Mouse (Mus musculus): ENCODE data around the gene 4930512M02Rik. TPM values are rescaled to one million over a fixed set of nuclear protein-coding genes. Genes with fewer than 3 reads are reported as not detected.

4930512M02Rik gene
- polyA plus RNA-seq, 1 experiment from 2014 or later, result not detected

DNA sequence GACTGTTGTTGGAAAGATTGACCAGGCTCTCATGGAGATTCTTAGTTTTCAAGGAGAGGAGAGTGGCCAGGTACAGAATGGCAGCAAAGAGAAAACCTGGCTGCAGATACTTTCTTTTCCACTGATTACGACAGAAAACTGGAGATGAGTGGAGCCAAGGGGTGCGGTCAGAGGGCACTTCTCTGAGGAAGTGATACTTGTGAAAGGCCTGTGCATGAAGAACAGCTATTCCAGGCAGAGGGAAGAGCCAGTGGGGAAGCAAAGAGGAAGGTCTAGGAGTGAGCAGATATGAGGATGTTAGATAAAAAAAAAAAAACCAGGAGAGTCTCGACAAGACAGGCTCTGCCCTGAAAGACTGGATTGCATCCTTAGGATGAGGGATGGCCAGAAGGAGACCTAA is 69.0 kb downstream of the 4930512M02Rik start:
- H3K27ac ChIP-seq, result no peak overlapping the region
- no peak overlapping the region for H3K4me3 ChIP-seq
- H3K4me1 ChIP-seq, result no peaks in the 10 kb centered on the region
- 82% methylated on average over 3 of the region's 3 CpGs for WGBS
- DNase-seq (ENCODE audit: extremely low spot score, low spot score), result no peak
- no peaks in the 10 kb centered on the region for H3K9me3 ChIP-seq
- H3K36me3 ChIP-seq (replicated peaks), result no peaks in the 10 kb centered on the region
- H3K27me3 ChIP-seq (ENCODE audit: poor library complexity, severe bottlenecking), result no peaks in the 10 kb centered on the region

DNA sequence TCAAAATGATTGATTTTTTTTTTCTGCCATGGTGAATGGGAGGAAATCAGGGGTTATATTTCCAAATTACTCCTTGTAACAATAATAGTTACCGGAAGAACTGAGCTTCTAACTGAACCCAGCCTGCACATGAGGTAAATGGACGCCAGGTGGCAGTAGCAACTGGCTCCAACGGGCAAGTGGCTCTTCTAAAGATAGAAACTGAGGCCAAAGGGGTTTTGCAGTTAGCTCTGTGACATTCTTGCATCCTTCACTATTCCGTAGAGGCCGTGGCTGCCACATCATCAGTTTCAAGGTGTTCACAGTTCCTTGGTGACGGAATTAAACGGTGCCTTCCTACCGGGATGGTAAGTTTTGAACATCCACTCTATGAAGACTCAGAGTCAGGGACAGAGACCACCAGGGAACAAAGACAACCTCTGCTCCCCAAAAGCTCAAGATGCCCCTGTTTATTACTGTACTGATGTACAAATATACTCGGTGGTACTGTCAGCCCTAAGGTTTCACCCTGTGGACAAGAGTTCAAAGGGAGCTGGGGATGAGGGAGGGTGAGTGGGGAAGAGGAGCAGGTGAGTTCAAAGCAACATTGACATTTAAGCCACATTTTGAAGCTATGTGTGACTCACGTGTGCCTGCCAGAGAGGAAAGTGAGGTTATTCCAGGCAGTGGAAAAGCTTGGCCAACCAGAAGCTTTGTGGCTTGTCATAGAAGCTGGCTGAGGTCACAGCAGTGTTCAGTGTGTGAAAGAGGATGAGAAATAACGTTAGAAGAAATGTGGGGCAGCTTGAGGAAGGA is 70.3 kb downstream of the 4930512M02Rik start:
- peak; percentile 34 for DNase-seq (ENCODE audit: extremely low spot score, low spot score)
- Histone ChIP-seq H3K4me3 (no peak overlapping the region), H3K36me3 (replicated peaks) (no peaks in the 10 kb centered on the region), H3K27ac (no peak overlapping the region), H3K27me3 (ENCODE audit: poor library complexity, severe bottlenecking) (no peaks in the 10 kb centered on the region), H3K9me3 (no peaks in the 10 kb centered on the region), H3K4me1 (no peaks in the 10 kb centered on the region)
- WGBS, result 49% methylated on average over 11 of the region's 11 CpGs

GRCm38 (mm10) chr11:11556186-11556585 is 71.4 kb downstream of the 4930512M02Rik start:
- no peaks in the 10 kb centered on the region for H3K27me3 ChIP-seq (ENCODE audit: poor library complexity, severe bottlenecking)
- 78% methylated on average over 1 of the region's 1 CpGs for WGBS

DNA sequence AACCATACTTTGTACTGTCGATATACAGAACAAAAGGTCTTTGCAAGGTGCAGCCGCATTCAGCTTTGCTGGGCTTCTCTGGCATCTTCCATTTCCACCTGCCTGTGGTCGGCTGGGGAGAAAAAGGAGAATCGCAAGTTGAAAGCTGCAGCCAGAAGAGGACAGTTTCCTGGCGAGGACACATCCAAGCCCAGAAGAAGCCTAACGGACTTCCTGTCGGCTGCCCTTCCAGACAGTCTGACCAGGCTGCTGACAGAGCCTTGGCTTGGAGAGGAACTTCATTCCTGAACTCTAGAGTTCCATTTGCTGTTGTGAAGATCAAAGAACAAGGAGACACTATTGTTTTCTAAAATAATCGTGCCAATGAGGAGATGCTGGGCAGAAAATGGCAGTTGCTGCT is 72.1 kb downstream of the 4930512M02Rik start:
- no peaks in the 10 kb centered on the region for H3K36me3 ChIP-seq (replicated peaks)
- H3K27ac ChIP-seq, result no peak overlapping the region
- DNase-seq (ENCODE audit: extremely low spot score, low spot score), result no peak
- H3K4me3 ChIP-seq, result no peak overlapping the region
- no peaks in the 10 kb centered on the region for H3K4me1 ChIP-seq
- H3K9me3 ChIP-seq, result no peaks in the 10 kb centered on the region
- WGBS, result 81% methylated on average over 8 of the region's 8 CpGs
- H3K27me3 ChIP-seq (ENCODE audit: poor library complexity, severe bottlenecking), result no peaks in the 10 kb centered on the region

More at GRCm38 (mm10) chr11:11556186-11556585, 71.4 kb downstream of the 4930512M02Rik start:
- Histone ChIP-seq H3K4me3 (no peak overlapping the region), H3K9me3 (no peaks in the 10 kb centered on the region), H3K27ac (no peak overlapping the region), H3K4me1 (no peaks in the 10 kb centered on the region), H3K36me3 (replicated peaks) (no peaks in the 10 kb centered on the region)
- DNase-seq (ENCODE audit: extremely low spot score, low spot score), result no peak

- Histone ChIP-seq H3K27me3 (ENCODE audit: poor library complexity, severe bottlenecking) (no peaks in the 10 kb centered on the region), H3K4me1 (no peaks in the 10 kb centered on the region), H3K27ac (no peak overlapping the region), H3K4me3 (no peak overlapping the region), H3K36me3 (replicated peaks) (no peaks in the 10 kb centered on the region), H3K9me3 (no peaks in the 10 kb centered on the region)
- no peak for DNase-seq (ENCODE audit: extremely low spot score, low spot score)
- 82% methylated on average over 7 of the region's 7 CpGs for WGBS
Observed at GRCm38 (mm10) chr11:11547597-11548240, 79.9 kb downstream of the 4930512M02Rik start.

- no peaks in the 10 kb centered on the region for H3K36me3 ChIP-seq (replicated peaks)
- H3K4me1 ChIP-seq, result no peaks in the 10 kb centered on the region
- 88% methylated on average over 7 of the region's 7 CpGs for WGBS
- DNase-seq (ENCODE audit: extremely low spot score, low spot score), result no peak
- H3K27ac ChIP-seq, result no peak overlapping the region
- H3K27me3 ChIP-seq (ENCODE audit: poor library complexity, severe bottlenecking), result no peaks in the 10 kb centered on the region
- H3K4me3 ChIP-seq, result no peak overlapping the region
- no peaks in the 10 kb centered on the region for H3K9me3 ChIP-seq
Observed at GRCm38 (mm10) chr11:11546903-11547511, 80.6 kb downstream of the 4930512M02Rik start.

- H3K27me3 ChIP-seq (ENCODE audit: poor library complexity, severe bottlenecking), result no peaks in the 10 kb centered on the region
- H3K36me3 ChIP-seq (replicated peaks), result no peaks in the 10 kb centered on the region
- DNase-seq (ENCODE audit: extremely low spot score, low spot score), result no peak
- H3K4me1 ChIP-seq, result no peaks in the 10 kb centered on the region
- no peak overlapping the region for H3K27ac ChIP-seq
- no peak overlapping the region for H3K4me3 ChIP-seq
- H3K9me3 ChIP-seq, result no peaks in the 10 kb centered on the region
- 94% methylated on average over 3 of the region's 3 CpGs for WGBS
Observed at GRCm38 (mm10) chr11:11545948-11546347, 81.7 kb downstream of the 4930512M02Rik start.

Other genes starting within 250 kb of the 4930512M02Rik start
- 1.6 and 2.2 TPM in 2 replicates for gene Spata48, start 165.7 kb downstream of the 4930512M02Rik start, polyA plus RNA-seq (2016; fragmentation: Nextera tagmentation; extraction: Ambion mirVana)
- gene Zpbp, start 165.4 kb downstream of the 4930512M02Rik start, polyA plus RNA-seq (2016; fragmentation: Nextera tagmentation; extraction: Ambion mirVana), result 0.49 and 0.68 TPM in 2 replicates
- 3.0 and 4.2 TPM in 2 replicates for gene Ikzf1, start 57.2 kb upstream of the 4930512M02Rik start, polyA plus RNA-seq (2016; fragmentation: Nextera tagmentation; extraction: Ambion mirVana)
- 101 and 114 TPM in 2 replicates for gene Fignl1, start 181.1 kb upstream of the 4930512M02Rik start, polyA plus RNA-seq (2016; fragmentation: Nextera tagmentation; extraction: Ambion mirVana)

All from forebrain, embryonic 10.5 days (tissue).